Mouse (Mus musculus) limb, embryonic 10.5 days (tissue): ENCODE data around the gene BC004004. TPM values are rescaled to one million over a fixed set of nuclear protein-coding genes. Genes with fewer than 3 reads are reported as not detected.

Experiments used
- DNase-seq: peaks from one replicate; pipeline ENCODE4 v3.0.0-alpha.2; 2017; ENCODE audit warnings: low spot score
- H3K27ac ChIP-seq: fragments of 300-500 bp; sonication (generic); 2 replicates; pipeline ENCODE4 v1.5.1; 2016; ENCODE audit warnings: mild to moderate bottlenecking
- H3K27me3 ChIP-seq: fragments of 300-500 bp; sonication (generic); 2 replicates; pipeline ENCODE4 v1.6.1; 2016; ENCODE audit warnings: low read depth, mild to moderate bottlenecking; ENCODE audit not compliant: poor library complexity, severe bottlenecking
- H3K36me3 ChIP-seq: fragments of 300-500 bp; sonication (generic); 2 replicates; pipeline ENCODE4 v1.6.1; 2016; ENCODE audit warnings: mild to moderate bottlenecking, moderate library complexity
- H3K4me1 ChIP-seq: fragments of 300-500 bp; sonication (generic); 2 replicates; pipeline ENCODE4 v1.6.1; 2016
- H3K4me3 ChIP-seq: fragments of 300-500 bp; sonication (generic); 2 replicates; pipeline ENCODE4 v1.5.1; 2016; ENCODE audit warnings: mild to moderate bottlenecking, moderate library complexity
- H3K9me3 ChIP-seq: fragments of 300-500 bp; sonication (generic); replicated peaks from 2 replicates; pipeline ENCODE4 v1.6.1; 2016; ENCODE audit warnings: mild to moderate bottlenecking
- WGBS: fragments of 180-500 bp; shearing (Covaris S2); methylation state at CpG from one replicate; pipeline ENCODE4 v1.1.7; 2016; 5-methylcytosine and 5-hydroxymethylcytosine counted together
- polyA plus RNA-seq: library from polyadenylated mRNA; unstranded; fragments of >200 nt; fragmentation: Nextera tagmentation; extraction: Ambion mirVana; gene quantifications from 2 replicates; pipeline ENCODE4 v1.2.1, GENCODE M21; 2016

BC004004 gene
- polyA plus RNA-seq, 1 experiment from 2014 or later, result 47.9 TPM

DNA sequence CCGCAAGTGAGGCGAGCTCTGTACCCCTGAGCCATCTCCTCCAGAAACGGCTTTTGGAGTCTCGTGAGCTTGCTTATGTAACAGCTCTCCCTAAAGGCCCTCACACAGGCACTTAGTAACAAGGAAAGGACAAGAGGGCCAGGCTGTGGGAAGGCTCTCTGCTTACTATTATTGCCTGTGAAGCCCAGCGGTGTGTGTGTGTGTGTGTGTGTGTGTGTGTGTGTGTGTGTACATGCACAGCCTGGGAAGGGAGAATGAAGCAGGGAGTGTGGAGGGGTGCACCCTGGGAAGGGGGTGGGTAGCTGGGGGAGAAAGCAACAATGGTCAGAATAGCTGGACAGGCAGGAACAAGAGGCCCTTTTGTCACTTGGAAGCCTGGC lies 86.9 kb downstream of the BC004004 start:
- Histone ChIP-seq H3K4me1 (peaks cover 27% of the 10 kb centered on the region), H3K4me3 (peak overlapping the region; percentile 42; the same call in 1 of the 2 replicates), H3K36me3 (no peaks in the 10 kb centered on the region), H3K9me3 (no peaks in the 10 kb centered on the region), H3K27ac (peak overlapping the region; percentile 81), H3K27me3 (no peaks in the 10 kb centered on the region)
- 69% methylated on average over 5 of the region's 5 CpGs for WGBS
- no peak for DNase-seq

DNA sequence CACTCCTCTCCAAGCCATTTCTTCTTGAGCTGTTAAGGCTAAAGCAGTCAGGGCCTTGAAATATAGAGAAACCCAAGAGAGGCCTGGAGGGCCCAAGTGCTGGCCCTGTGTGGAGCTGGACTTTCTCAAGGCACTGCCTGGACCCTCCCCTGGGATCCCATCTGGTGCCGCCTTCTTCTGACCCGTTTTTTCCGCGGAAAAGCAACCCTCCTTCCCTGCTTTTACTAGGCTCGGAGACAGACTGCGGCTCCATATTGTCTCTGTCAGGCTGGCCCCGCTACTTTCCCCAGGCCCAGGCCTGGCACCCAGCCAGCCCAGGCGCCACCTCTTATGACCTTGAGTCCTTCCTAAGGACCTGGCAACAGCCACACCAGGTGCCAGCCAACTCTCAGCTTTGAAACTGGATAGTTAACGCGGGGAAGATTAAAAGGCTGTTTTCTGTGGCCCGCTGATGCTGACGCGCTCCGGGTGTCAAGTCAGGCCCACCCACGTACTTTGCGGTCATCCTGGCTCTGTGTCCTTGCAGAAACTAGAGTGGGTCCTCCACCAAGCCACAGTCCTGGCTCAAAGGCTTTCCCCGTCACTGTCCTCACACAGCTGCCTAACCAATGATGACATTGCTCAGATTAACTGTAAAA lies 87.4 kb downstream of the BC004004 start:
- Histone ChIP-seq H3K9me3 (no peaks in the 10 kb centered on the region), H3K4me3 (peak overlapping the region; percentile 42), H3K36me3 (no peaks in the 10 kb centered on the region), H3K4me1 (peaks cover 32% of the 10 kb centered on the region), H3K27me3 (no peaks in the 10 kb centered on the region), H3K27ac (peak overlapping the region; percentile 81)
- peak; percentile 59 for DNase-seq
- 26% methylated on average over 17 of the region's 17 CpGs for WGBS

DNA sequence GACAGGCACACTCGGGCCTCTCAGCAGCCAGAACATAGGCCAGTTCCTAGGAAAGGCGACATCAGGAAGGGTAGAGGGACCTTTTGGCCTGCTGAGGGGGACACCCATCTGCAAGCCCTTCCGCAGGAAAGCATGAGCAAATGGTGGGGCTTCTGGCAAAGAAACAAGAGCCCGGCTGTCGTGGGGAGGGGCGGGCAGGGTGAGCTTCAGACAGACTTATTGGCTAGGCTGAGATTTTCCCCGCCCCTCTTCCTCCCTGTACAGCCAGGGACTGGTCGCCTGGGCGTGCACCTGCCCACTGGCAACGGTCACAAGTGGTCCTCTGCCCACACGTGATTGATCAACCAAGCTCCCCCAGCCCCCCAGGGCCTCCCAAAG lies 87.9 kb downstream of the BC004004 start:
- H3K9me3 ChIP-seq, result no peaks in the 10 kb centered on the region
- H3K27me3 ChIP-seq, result no peaks in the 10 kb centered on the region
- peak overlapping the region; percentile 81 for H3K27ac ChIP-seq
- H3K36me3 ChIP-seq, result no peaks in the 10 kb centered on the region
- WGBS, result 3% methylated on average over 11 of the region's 11 CpGs
- DNase-seq, result peak; percentile 80
- peak overlapping the region; percentile 42 for H3K4me3 ChIP-seq
- peaks cover 37% of the 10 kb centered on the region for H3K4me1 ChIP-seq

DNA sequence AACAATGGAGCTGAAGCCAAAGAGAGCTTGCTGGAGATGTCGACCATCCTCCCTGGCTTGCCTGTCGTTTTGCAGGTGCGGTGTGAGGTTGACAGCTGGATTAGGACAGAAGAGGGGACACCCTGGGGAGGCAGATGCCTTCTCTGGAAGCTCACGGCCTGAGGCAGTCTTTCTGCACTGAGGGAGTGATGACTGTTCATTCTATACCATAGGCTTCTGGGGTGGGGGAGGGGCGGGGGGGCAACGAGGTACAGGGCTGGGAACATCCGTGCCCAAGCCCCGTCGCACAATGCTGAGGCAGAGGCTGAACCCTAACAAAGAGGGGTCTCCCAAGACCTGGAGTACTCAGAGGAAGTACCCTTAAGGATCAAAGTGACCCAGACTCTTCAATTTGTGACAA lies 88.3 kb downstream of the BC004004 start:
- H3K36me3 ChIP-seq, result no peaks in the 10 kb centered on the region
- no peak for DNase-seq
- peak overlapping the region; percentile 42 for H3K4me3 ChIP-seq
- 23% methylated on average over 9 of the region's 9 CpGs for WGBS
- H3K27ac ChIP-seq, result peak overlapping the region; percentile 81
- H3K4me1 ChIP-seq, result peaks cover 40% of the 10 kb centered on the region
- no peaks in the 10 kb centered on the region for H3K9me3 ChIP-seq
- H3K27me3 ChIP-seq, result no peaks in the 10 kb centered on the region

DNA sequence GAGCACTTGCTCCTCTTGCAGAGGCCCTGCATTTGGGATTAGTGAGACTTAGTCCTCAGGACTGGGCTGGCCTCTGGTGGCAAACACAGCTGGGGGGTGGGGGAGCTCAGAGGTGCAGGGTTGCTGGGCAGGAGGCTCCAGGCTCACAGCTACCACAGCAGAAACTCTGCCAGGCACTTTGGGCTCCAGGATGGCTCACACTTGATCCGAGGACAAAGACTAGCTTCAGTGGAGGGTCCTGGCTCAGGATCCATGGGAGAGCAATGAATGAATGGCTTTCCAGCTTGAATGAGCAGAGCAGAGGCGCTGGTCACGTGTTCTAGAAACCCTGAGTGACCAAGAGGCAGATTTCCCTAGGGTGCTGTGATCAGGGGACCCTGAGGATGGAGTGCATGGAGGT lies 90.3 kb downstream of the BC004004 start:
- H3K9me3 ChIP-seq, result no peaks in the 10 kb centered on the region
- H3K27me3 ChIP-seq, result no peaks in the 10 kb centered on the region
- peaks cover 40% of the 10 kb centered on the region for H3K4me1 ChIP-seq
- no peak for DNase-seq
- no peaks in the 10 kb centered on the region for H3K36me3 ChIP-seq
- no peak overlapping the region for H3K27ac ChIP-seq
- WGBS, result 64% methylated on average over 3 of the region's 3 CpGs
- H3K4me3 ChIP-seq, result no peak overlapping the region

DNA sequence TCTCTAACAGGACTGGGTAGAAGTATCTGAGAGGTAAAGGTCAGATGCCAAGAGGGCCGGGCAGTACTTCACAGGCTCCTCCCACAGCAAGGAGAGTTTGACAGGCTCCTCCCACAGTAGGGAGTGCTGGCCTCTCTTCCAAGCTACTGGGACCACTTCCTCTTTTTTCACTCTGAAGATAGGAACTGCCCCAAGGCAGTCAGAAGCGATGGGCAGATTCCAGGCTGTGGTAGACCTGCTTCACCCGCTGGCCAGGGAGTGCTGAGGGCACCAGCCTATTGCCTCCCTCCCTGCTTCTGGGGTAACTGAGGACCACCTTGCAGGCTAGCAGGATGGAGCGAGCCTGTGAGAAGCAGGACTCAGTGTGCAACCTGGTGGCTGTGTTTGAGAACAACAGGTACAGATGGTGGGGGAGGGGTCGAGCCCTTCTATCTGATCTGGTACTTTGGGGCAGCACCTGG lies 92.2 kb downstream of the BC004004 start, which contains the start of gene Fgd2:
Gene Fgd2, plus strand, starts transcription at position 154 of the 461 bp plus-strand sequence.
- Histone ChIP-seq H3K27ac (0 out of 2 replicates have a peak within 1 kb of the TSS, but pooled peaks have one; percentile 27), H3K4me3 (no peak within 1 kb of the TSS), H3K27me3 (no peaks in the 10 kb centered on the region), H3K4me1 (peaks cover 31% of the 10 kb centered on the region), H3K36me3 (no peaks in the 10 kb centered on the region), H3K9me3 (no peaks in the 10 kb centered on the region)
- WGBS, result 24% methylated on average over 5 of the region's 5 CpGs
- no peak for DNase-seq

DNA sequence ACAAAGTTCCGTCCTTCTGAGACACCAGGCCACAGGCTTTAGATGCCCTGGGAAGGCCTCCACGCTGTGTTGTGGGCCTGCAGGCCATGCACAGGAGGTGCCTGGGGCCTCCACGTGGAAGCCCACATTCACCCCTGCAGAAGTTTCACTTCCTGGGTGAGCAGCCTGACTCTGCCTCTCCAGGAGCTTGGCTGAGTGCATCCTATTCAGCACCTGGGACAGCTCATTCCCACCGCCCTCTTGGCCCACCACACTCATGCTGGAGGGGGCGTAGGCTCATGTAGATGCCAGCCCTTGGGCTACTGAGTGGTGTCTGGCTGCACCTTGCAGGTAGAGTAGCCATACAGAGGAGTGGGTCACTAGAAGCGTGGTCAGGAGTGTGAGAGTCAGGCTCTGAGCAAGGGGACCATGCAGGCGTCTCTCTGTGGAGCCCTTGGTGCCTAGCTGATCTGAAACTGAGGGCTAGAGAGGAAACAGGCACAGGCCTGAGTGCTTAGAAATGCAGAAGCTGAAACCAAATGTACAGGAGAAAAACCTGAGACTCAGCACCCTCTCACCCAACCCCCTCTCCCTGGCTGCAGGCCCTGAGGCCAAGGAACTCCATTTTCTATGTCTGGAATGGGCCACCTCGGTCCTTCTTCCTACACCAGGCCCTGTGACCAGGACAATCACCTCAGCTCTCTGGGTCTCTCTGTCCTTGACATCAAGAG lies 93.5 kb downstream of the BC004004 start:
- no peak overlapping the region for H3K27ac ChIP-seq
- H3K27me3 ChIP-seq, result no peaks in the 10 kb centered on the region
- WGBS, result 52% methylated on average over 8 of the region's 8 CpGs
- DNase-seq, result peak; percentile 62
- H3K36me3 ChIP-seq, result no peaks in the 10 kb centered on the region
- H3K9me3 ChIP-seq, result no peaks in the 10 kb centered on the region
- no peak overlapping the region for H3K4me3 ChIP-seq
- peaks cover 18% of the 10 kb centered on the region for H3K4me1 ChIP-seq

DNA sequence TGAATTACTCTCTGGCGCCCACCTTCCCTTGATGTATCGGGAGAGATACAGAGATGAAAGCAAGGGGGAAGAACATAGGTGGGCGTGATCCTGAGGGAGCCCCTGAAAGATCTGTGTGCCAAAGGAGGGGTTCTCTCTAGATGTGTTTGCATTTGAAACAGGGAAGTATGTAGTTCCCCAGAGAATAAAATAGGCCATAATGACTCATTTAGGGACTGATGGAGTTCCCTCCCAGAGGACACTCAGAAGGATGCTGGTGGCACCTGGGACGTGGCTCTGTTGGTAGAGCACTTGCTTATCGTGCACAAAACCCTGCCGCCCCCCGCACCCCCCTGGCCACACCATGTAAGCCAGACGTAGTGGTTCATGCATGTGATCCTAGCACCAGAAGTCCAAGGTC lies 94.5 kb downstream of the BC004004 start:
- Histone ChIP-seq H3K4me1 (peaks cover 15% of the 10 kb centered on the region), H3K9me3 (no peaks in the 10 kb centered on the region), H3K27me3 (peaks cover 8% of the 10 kb centered on the region; the same call in 1 of the 2 replicates), H3K27ac (no peak overlapping the region), H3K36me3 (no peaks in the 10 kb centered on the region), H3K4me3 (no peak overlapping the region)
- 82% methylated on average over 8 of the region's 8 CpGs for WGBS
- no peak for DNase-seq

Other genes starting within 250 kb of the BC004004 start
- 820 and 832 TPM in 2 replicates for gene Srsf3, start 236.2 kb upstream of the BC004004 start, polyA plus RNA-seq
- 22.2 and 28.8 TPM in 2 replicates for gene Cdkn1a, start 177.8 kb upstream of the BC004004 start, polyA plus RNA-seq
- 0.11 and 0.26 TPM in 2 replicates for gene Rab44, start 154.6 kb upstream of the BC004004 start, polyA plus RNA-seq
- gene Cpne5, start 30.6 kb upstream of the BC004004 start, polyA plus RNA-seq, result 2.0 and 3.2 TPM in 2 replicates
- 239 and 250 TPM in 2 replicates for gene Ppil1, start 4.6 kb upstream of the BC004004 start, polyA plus RNA-seq
- gene Pi16, start 48.9 kb downstream of the BC004004 start, polyA plus RNA-seq, result 0.34 and 0.35 TPM in 2 replicates
- 234 and 286 TPM in 2 replicates for gene Mtch1, start 79.1 kb downstream of the BC004004 start, polyA plus RNA-seq
- gene Fgd2, start 92.1 kb downstream of the BC004004 start, polyA plus RNA-seq, result 6.4 and 6.7 TPM in 2 replicates
- gene Pim1, start 222.0 kb downstream of the BC004004 start, polyA plus RNA-seq, result 27.4 and 31.0 TPM in 2 replicates